Mouse (Mus musculus) layer of hippocampus, adult 11-12 months (tissue): Measurements from ENCODE around the gene D1Pas1.

Source experiments
- DNase-seq: peaks from one replicate; pipeline ENCODE4 v3.0.0; 2022; ENCODE audit warnings: low spot score

The D1Pas1 gene

GRCm38 (mm10) chr1:186986506-186986905 is 19.3 kb downstream of the D1Pas1 start:
- no peak for DNase-seq

DNA sequence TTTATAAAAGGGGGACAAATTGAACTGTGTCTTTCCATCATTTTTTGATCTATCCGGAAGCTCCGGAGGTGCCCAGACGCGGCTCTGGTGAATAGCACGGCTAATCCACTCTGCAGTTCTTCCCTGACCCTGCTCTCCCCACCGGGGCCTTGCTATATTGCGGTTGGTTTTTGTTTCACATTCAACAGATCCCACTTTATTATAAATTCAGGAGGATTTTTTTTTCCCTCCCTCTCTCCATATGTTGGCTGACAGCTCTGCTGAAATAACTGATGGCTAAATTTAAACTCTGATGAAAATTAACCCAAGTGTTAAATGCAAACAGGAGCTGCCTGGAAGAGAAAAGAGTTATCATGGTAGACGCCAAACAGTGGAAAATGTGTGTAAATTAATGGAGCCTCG is 21.1 kb downstream of the D1Pas1 start:
- no peak for DNase-seq

DNA sequence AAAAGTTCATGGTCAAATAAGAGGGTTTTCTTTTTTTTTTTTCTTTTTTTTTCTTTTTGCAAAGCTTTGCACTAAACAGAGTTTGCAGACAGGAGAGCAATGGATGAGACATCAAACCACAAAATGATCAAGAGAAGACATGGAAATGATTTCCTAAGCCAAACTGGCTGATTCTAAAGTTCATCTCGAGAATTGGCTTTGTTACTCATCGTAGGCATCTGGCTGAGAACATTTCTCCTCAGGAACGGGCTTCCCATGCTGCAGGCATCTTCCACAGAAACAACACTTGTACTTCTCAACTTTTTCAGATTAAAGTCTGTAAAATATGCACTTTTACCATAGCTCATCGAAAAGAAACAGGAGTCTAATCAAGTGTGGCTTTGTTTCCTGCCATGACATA is 21.6 kb downstream of the D1Pas1 start:
- DNase-seq: no peak

GRCm38 (mm10) chr1:186991473-186991872 is 24.3 kb downstream of the D1Pas1 start:
- no peak for DNase-seq

DNA sequence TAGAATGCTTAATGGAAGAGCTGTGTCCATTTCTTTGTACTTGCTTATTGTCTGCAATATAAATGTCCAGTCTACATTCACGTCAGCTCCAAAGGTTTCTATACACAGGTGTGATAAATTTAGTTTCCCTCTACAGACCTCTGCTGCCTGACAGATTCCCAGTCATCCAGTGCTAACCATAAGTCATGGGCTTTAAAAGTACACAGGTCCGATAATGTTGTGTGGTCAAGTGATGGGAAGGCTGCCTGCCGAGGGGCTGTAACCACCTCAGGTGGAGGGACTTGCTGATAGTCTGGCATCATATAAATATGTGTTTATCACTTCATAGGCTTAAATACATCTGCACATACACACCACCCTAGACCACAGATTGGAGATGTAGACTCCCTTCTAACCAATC is 24.9 kb downstream of the D1Pas1 start:
- no peak for DNase-seq

- DNase-seq: no peak
These were observed 30.5 kb downstream of the D1Pas1 start for GRCm38 (mm10) chr1:186997596-186998304.

DNA sequence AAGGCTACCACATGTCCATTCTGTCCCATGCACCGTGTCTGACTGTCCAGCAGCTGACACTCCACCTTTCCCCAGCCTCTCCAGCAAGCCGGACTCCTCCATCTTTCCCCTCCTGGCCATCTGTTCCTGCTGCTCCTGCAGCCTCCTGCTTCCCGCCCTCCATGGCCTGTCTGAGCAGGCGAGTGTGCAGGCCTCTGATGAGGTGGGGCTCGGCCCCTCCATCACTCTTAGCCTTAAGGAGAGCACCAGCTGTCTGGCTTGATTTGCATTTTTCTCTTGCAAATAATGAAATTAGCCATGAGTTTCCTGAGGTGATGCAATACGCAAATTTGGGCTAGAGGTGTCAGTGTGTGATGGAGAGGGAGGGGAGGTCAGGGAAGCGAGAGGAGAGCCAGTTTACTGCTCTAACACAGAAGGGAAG is 36.2 kb downstream of the D1Pas1 start:
- no peak for DNase-seq

DNA sequence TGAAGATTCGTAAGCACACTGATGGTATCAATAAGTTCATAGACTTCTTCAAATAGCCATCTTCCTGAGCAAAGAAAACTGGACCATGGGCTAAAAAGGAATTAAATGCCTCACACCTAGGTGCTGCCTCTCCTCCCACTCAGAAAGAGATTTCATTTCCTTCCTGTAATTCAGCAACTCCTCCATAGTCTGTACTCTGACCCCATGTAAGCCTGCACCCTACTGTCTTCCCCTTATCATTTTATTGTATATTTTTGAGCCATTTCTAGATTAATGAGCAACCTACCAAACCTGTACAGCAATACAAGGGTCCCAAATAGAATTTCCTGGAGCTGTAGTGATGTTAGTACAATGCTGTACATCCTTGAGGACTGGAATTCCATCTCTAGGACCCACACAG is 37.1 kb downstream of the D1Pas1 start:
- no peak for DNase-seq

DNA sequence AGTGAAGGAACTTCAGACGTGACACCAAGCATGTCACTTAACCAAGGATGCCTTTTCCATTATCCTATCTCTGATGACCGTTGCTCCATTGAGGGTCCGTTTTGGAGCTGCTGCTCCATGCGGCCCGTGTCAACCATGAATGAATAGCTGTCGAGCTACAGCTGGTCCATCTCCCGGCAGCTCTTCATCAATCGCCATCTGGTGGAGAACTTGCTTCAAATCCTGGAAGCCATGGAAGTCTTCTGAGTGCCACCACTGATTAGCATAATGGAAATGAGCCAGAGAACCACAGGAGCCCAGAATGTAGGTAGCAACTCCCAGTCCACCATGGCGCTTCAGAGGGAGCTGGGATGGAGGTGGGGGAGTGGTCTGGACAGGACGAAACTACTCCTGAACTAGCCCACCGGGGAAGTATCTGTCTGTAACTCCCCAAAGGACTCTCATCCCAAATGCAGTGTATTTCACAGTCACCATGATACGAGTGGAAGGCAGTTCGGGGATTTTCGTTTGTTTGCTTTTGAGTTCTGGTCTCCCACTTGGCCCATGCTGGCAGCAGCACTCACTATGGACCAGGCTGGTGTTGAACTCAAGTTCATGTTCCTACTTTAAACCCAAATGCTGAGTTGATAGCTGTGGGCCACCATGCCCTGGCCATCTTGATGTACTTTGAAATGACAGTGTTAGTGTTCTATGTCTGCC is 39.2 kb downstream of the D1Pas1 start:
- DNase-seq: no peak

GRCm38 (mm10) chr1:187008236-187008635 is 41.0 kb downstream of the D1Pas1 start:
- no peak for DNase-seq

DNA sequence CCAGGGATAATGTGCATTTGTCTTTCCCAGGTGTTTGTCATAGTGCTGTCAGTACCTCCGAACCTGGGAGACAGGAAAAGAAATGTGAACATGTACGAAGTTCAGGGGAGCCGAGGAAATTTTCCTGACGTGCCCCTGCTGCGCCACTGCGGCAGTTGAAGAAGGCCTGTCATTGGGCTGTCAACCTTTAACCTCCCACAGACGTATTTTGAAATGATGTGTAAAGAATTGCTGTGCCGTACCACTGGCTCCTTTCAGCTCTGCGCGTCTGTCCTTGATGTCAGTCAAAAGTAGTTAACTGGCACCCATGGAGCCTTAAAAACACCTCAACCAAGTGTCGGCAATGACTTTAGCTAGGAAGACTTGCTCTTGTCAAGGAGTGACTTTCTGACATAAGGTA is 42.9 kb downstream of the D1Pas1 start:
- DNase-seq: no peak

DNA sequence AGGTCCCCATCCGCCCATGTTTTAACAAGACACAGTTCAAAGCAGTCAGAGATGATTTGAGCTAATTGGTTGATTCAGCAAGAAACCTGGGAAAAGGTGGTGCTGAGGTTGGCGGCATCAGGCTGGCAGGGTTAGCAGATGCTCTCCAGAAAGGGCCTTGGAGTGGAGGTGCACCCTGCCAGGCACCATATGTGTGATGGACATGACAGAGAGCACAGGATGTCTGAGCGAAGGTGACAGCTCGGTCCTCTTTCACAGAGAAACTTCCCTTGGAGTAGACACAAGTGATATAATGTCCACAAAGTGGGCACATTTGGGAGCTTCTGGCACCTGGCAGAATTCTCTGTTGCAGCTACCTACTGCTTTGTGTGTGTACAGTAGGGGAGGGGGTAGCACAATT is 44.4 kb downstream of the D1Pas1 start:
- DNase-seq: no peak

- no peak for DNase-seq
These were observed 46.9 kb downstream of the D1Pas1 start for GRCm38 (mm10) chr1:187014141-187014540.

DNA sequence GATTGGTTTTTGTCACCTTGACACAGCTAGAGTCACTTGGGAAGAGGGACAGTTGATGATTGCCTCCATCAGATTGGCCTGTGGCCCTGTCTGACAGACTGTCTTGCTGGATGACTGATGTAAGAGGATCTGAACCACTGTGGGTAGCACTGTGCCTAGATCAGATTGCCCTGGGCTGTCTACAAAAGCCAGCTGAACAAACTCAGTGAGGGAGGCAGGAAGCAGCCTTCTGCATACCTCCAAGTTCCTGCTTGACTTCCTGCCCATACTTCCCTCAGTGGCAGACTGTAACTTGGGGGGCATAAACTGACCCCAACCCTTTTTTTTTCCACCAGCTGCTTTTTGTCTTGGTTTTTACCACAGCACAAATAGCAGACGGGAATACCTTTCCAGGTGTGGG is 48.5 kb downstream of the D1Pas1 start:
- no peak for DNase-seq

DNA sequence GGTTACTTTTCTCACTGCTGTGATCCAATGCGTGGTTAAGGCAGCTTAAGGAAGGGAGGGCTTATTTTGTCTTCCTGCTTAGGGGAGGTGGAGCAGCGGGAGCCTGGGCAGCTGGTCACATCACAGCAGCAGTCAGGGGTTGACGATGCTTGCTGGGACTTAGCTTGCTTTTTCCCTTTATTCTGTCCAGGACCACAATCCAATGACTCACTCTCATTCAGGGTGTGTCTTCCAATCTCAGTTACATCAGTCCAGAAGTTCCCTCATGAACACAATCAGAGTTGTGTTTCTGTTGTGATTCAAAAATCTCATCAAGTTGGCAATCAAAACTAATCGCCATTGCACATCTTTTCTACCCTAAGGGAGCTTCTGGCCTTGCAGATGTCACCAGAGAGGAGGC is 48.9 kb downstream of the D1Pas1 start:
- DNase-seq: no peak

DNA sequence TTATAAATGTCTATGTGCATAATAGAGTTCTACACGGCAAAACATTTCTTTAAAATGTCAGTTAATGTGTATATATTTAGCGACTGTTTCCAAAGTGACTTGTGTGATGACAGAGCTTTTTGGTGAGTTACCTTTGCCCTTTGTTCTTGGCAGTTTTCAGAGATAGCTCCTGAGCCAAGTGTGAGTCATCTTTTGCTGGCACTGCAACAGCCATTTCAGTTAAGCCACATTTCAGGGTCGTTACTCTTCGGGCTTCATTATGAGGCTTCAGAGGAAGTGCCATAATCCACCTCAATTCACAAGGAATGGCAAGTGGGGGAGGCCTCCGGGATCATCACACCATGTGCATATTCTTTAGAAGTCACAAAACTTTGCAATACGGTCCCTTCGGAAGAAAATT is 52.8 kb downstream of the D1Pas1 start:
- no peak for DNase-seq
